Mouse (Mus musculus) MEL (cell line): Measurements from ENCODE around the gene Nnat.

Experiments
- CHD2 ChIP-seq: IDR thresholded peaks from 2 replicates; pipeline ENCODE4 v1.6.1; 2011; ENCODE audit warnings: low read length, improper control_type of control experiment
- CTCF ChIP-seq, 3 experiments: IDR thresholded peaks in 2 of 3; conservative IDR thresholded peaks in 1 of 3; 2 replicates each; pipeline ENCODE4 v1.5.1; 2011 to 2012; ENCODE audit warnings: low read length in 3 of 3, low read depth in 2 of 3, mild to moderate bottlenecking in 2 of 3, improper control_type of control experiment in 1 of 3, inconsistent platforms in 1 of 3, mixed read lengths in 1 of 3, moderate library complexity in 1 of 3; ENCODE audit not compliant: control insufficient read depth in 1 of 3, insufficient read depth in 1 of 3, poor library complexity in 1 of 3, severe bottlenecking in 1 of 3
- ETS1 ChIP-seq: IDR thresholded peaks from 2 replicates; pipeline ENCODE4 v1.6.1; 2012; ENCODE audit warnings: low read depth, mild to moderate bottlenecking, inconsistent platforms, low read length, improper control_type of control experiment, moderate library complexity
- HCFC1 ChIP-seq: IDR thresholded peaks from 2 replicates; pipeline ENCODE4 v1.6.1; 2012; ENCODE audit warnings: low read depth, mild to moderate bottlenecking, inconsistent platforms, low read length, improper control_type of control experiment, moderate library complexity
- MAFK ChIP-seq: IDR thresholded peaks from 2 replicates; pipeline ENCODE4 v1.6.1; 2011; ENCODE audit warnings: low read depth, mild to moderate bottlenecking, low read length, improper control_type of control experiment, borderline replicate concordance
- MAX ChIP-seq: IDR thresholded peaks from 2 replicates; pipeline ENCODE4 v1.6.1; 2011; ENCODE audit warnings: low read length, improper control_type of control experiment
- MXI1 ChIP-seq: IDR thresholded peaks from 2 replicates; pipeline ENCODE4 v1.6.1; 2011; ENCODE audit warnings: mild to moderate bottlenecking, low read depth, low read length, improper control_type of control experiment
- MYC ChIP-seq: IDR thresholded peaks from 2 replicates; pipeline ENCODE4 v1.6.1; 2011; ENCODE audit warnings: low read depth, mild to moderate bottlenecking, low read length, improper control_type of control experiment, moderate library complexity
- POLR2A ChIP-seq, 2 experiments: IDR thresholded peaks; 2 replicates each; pipeline ENCODE4 v1.6.1; 2011 to 2012; ENCODE audit warnings: low read length in 2 of 2, mild to moderate bottlenecking in 2 of 2, control low read depth in 1 of 2, improper control_type of control experiment in 1 of 2, low read depth in 1 of 2, moderate library complexity in 1 of 2; ENCODE audit not compliant: control insufficient read depth in 1 of 2, insufficient read depth in 1 of 2, poor library complexity in 1 of 2
- POLR2AphosphoS2 ChIP-seq: IDR thresholded peaks from 2 replicates; pipeline ENCODE4 v1.6.1; 2011; ENCODE audit warnings: low read length, improper control_type of control experiment
- POLR2AphosphoS5 ChIP-seq: IDR thresholded peaks from 2 replicates; pipeline ENCODE4 v1.6.1; 2012; ENCODE audit warnings: low read depth, borderline replicate concordance, mild to moderate bottlenecking, inconsistent platforms, low read length, moderate library complexity, mixed read lengths
- RAD21 ChIP-seq: IDR thresholded peaks from 2 replicates; pipeline ENCODE4 v1.6.1; 2011; ENCODE audit warnings: mild to moderate bottlenecking, low read depth, low read length, improper control_type of control experiment
- TAL1 ChIP-seq: IDR thresholded peaks from 2 replicates; pipeline ENCODE4 v1.6.1; 2012; ENCODE audit warnings: mild to moderate bottlenecking, inconsistent platforms, low read length, moderate library complexity, mixed read lengths
- ZNF384 ChIP-seq: IDR thresholded peaks from 2 replicates; pipeline ENCODE4 v1.6.1; 2012; ENCODE audit warnings: low read depth, mild to moderate bottlenecking, inconsistent platforms, low read length, improper control_type of control experiment

DNA sequence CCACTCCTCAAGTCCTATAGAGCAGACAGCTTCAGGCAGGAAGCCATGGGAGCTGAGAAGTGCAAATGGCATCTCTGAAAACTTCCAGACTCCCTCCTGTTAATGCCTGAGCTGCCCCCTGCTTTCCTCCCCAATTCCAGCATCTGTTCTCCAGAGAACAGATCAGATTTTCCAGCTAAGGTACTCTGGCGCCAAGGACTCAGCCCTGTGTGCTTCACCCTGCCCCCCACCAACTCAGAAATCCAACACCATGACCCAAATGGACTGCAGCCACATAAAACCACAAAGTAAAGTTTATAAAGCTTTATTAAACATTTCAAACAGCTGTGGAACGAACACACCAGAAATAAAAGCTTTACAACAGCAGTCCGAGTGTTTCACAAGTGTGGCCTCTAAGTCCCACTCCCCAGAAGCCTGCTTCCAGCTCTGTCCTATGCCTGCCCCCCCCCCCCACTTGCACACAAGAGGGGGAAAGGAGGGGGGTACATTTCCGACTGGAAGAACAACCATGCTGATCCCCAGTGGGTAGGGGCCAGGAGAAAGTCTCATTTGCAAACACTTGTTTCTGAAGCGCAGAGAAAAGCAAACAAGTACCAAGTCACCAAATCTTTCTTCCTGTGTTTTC, 3.7 kb upstream of the Nnat start:
- TF ChIP-seq MXI1 (no peak), ETS1 (no peak), POLR2AphosphoS5 (no peak), POLR2A (IDR thresholded peaks at IDR 0.05; ENCODE audit: control insufficient read depth in 1 of 2, insufficient read depth in 1 of 2, low read depth in 1 of 2, low read length in 2 of 2, poor library complexity in 1 of 2) (no peak), HCFC1 (no peak), CTCF (IDR thresholded peaks at IDR 0.05 in 2 of 3, conservative IDR thresholded peaks at IDR 0.05 in 1 of 3; ENCODE audit: control insufficient read depth in 1 of 3, insufficient read depth in 1 of 3, low read depth in 2 of 3, low read length in 3 of 3, poor library complexity in 1 of 3, severe bottlenecking in 1 of 3) (no peak), ZNF384 (no peak), TAL1 (no peak), MAFK (no peak), CHD2 (no peak), RAD21 (no peak), MAX (no peak), POLR2AphosphoS2 (no peak), MYC (no peak)
